Mouse (Mus musculus) liver, adult 2 months (tissue): ENCODE measurements around the gene Tmub1.

Experiments used
- CTCF ChIP-seq: fragments of 200-500 bp; IDR thresholded peaks from 2 replicates; pipeline ENCODE4 v1.5.1; 2011; ENCODE audit warnings: low read depth, low read length, control low read depth
- POLR2A ChIP-seq: fragments of 200-500 bp; IDR thresholded peaks from 2 replicates; pipeline ENCODE4 v1.6.1; 2011; ENCODE audit warnings: low read length, control low read depth; ENCODE audit not compliant: insufficient read depth; ENCODE audit errors: extremely low read depth

- TF ChIP-seq CTCF, result no peak
- no peak for TF ChIP-seq POLR2A
These were observed 46.6 kb downstream of the Tmub1 start for GRCm38 (mm10) chr5:24400911-24401605.
